Mouse (Mus musculus) spleen, adult 2 months (tissue): ENCODE results near the gene Rnaseh2a.

Experiments used
- CTCF ChIP-seq: fragments of 200-500 bp; IDR thresholded peaks from 2 replicates; pipeline ENCODE4 v1.5.1; 2011; ENCODE audit warnings: mild to moderate bottlenecking, inconsistent platforms; ENCODE audit not compliant: insufficient read depth, insufficient read length, insufficient replicate concordance; ENCODE audit errors: extremely low read depth
- POLR2A ChIP-seq: fragments of 200-500 bp; IDR thresholded peaks from 2 replicates; pipeline ENCODE4 v1.6.1; 2011; ENCODE audit warnings: low read depth, low read length, inconsistent platforms

GRCm38 (mm10) chr8:84959811-84960210 is 9.8 kb downstream of the Rnaseh2a start:
- TF ChIP-seq POLR2A (no peak), CTCF (no peak)
